Mouse (Mus musculus): ENCODE data around the gene Adh7. TPM values are rescaled to one million over a fixed set of nuclear protein-coding genes. Genes with fewer than 3 reads are reported as not detected.
A peak's percentile ranks its signal among the peaks of the same experiment; 100 is the strongest.

Adh7 gene
- polyA plus RNA-seq, 1 experiment from 2014 or later, result 0.50 TPM

GRCm38 (mm10) chr3:138225331-138225730, 7.8 kb downstream of the Adh7 start:
- WGBS, result 78% methylated on average over 7 of the region's 7 CpGs
- H3K4me2 ChIP-seq, result no peak overlapping the region
- H3K4me1 ChIP-seq, result no peaks in the 10 kb centered on the region; the same call in 1 of the 2 replicates
- no peak overlapping the region for H3K9ac ChIP-seq
- no peak overlapping the region; the same call in 1 of the 2 replicates for H3K27ac ChIP-seq
- no peak overlapping the region for H3K4me3 ChIP-seq
- no peak for ATAC-seq (ENCODE audit: borderline replicate concordance, extremely low read depth, low FRiP score, low TSS enrichment)
- H3K27me3 ChIP-seq, result no peaks in the 10 kb centered on the region
- H3K36me3 ChIP-seq, result no peaks in the 10 kb centered on the region
- no peaks in the 10 kb centered on the region for H3K9me3 ChIP-seq

- H3K27ac ChIP-seq, result no peak overlapping the region
- no peaks in the 10 kb centered on the region for H3K36me3 ChIP-seq
- no peak overlapping the region for H3K4me3 ChIP-seq
- no peaks in the 10 kb centered on the region for H3K27me3 ChIP-seq
- 0 out of 2 replicates have a peak, but pooled peaks have one; percentile 33 for ATAC-seq (ENCODE audit: borderline replicate concordance, extremely low read depth, low FRiP score, low TSS enrichment)
- H3K4me1 ChIP-seq, result no peaks in the 10 kb centered on the region; the same call in 1 of the 2 replicates
- 34% methylated on average over 7 of the region's 7 CpGs for WGBS
- no peak overlapping the region for H3K9ac ChIP-seq
- H3K4me2 ChIP-seq, result no peak overlapping the region
- H3K9me3 ChIP-seq, result no peaks in the 10 kb centered on the region
Measured at GRCm38 (mm10) chr3:138225853-138226252, 8.3 kb downstream of the Adh7 start.

- 91% methylated on average over 6 of the region's 6 CpGs for WGBS
- Histone ChIP-seq H3K4me3 (no peak overlapping the region), H3K27ac (no peak overlapping the region), H3K9ac (no peak overlapping the region), H3K27me3 (no peaks in the 10 kb centered on the region), H3K36me3 (no peaks in the 10 kb centered on the region), H3K9me3 (no peaks in the 10 kb centered on the region), H3K4me1 (no peaks in the 10 kb centered on the region; the same call in 1 of the 2 replicates), H3K4me2 (no peak overlapping the region)
- ATAC-seq (ENCODE audit: borderline replicate concordance, extremely low read depth, low FRiP score, low TSS enrichment), result no peak
Measured at GRCm38 (mm10) chr3:138226476-138226875, 8.9 kb downstream of the Adh7 start.

GRCm38 (mm10) chr3:138227082-138227481, 9.5 kb downstream of the Adh7 start:
- no peak for ATAC-seq (ENCODE audit: borderline replicate concordance, extremely low read depth, low FRiP score, low TSS enrichment)
- no peak overlapping the region for H3K4me2 ChIP-seq
- H3K36me3 ChIP-seq, result no peaks in the 10 kb centered on the region
- WGBS, result 87% methylated on average over 2 of the region's 2 CpGs
- H3K27ac ChIP-seq, result no peak overlapping the region
- H3K9ac ChIP-seq, result no peak overlapping the region
- H3K4me3 ChIP-seq, result no peak overlapping the region
- no peaks in the 10 kb centered on the region; the same call in 1 of the 2 replicates for H3K4me1 ChIP-seq
- no peaks in the 10 kb centered on the region for H3K27me3 ChIP-seq
- no peaks in the 10 kb centered on the region for H3K9me3 ChIP-seq

GRCm38 (mm10) chr3:138227782-138228181, 10.2 kb downstream of the Adh7 start:
- Histone ChIP-seq H3K36me3 (no peaks in the 10 kb centered on the region), H3K9me3 (no peaks in the 10 kb centered on the region), H3K27ac (no peak overlapping the region), H3K9ac (no peak overlapping the region), H3K4me3 (no peak overlapping the region), H3K4me1 (no peaks in the 10 kb centered on the region; the same call in 1 of the 2 replicates), H3K4me2 (no peak overlapping the region), H3K27me3 (no peaks in the 10 kb centered on the region)
- no peak for ATAC-seq (ENCODE audit: borderline replicate concordance, extremely low read depth, low FRiP score, low TSS enrichment)
- WGBS, result 91% methylated on average over 8 of the region's 8 CpGs

GRCm38 (mm10) chr3:138229448-138229847, 11.9 kb downstream of the Adh7 start:
- H3K4me1 ChIP-seq, result no peaks in the 10 kb centered on the region; the same call in 1 of the 2 replicates
- H3K4me2 ChIP-seq, result no peak overlapping the region
- ATAC-seq (ENCODE audit: borderline replicate concordance, extremely low read depth, low FRiP score, low TSS enrichment), result no peak
- no peak overlapping the region for H3K27ac ChIP-seq
- H3K9ac ChIP-seq, result no peak overlapping the region
- 74% methylated on average over 1 of the region's 1 CpGs for WGBS
- no peaks in the 10 kb centered on the region for H3K9me3 ChIP-seq
- no peak overlapping the region for H3K4me3 ChIP-seq
- no peaks in the 10 kb centered on the region for H3K36me3 ChIP-seq
- H3K27me3 ChIP-seq, result no peaks in the 10 kb centered on the region

- WGBS, result 86% methylated on average over 3 of the region's 3 CpGs
- no peak for ATAC-seq (ENCODE audit: borderline replicate concordance, extremely low read depth, low FRiP score, low TSS enrichment)
- Histone ChIP-seq H3K36me3 (no peaks in the 10 kb centered on the region), H3K4me2 (no peak overlapping the region), H3K4me1 (no peaks in the 10 kb centered on the region; the same call in 1 of the 2 replicates), H3K9me3 (no peaks in the 10 kb centered on the region), H3K4me3 (no peak overlapping the region), H3K27me3 (no peaks in the 10 kb centered on the region), H3K9ac (no peak overlapping the region), H3K27ac (no peak overlapping the region)
Measured at GRCm38 (mm10) chr3:138230266-138230665, 12.7 kb downstream of the Adh7 start.

- H3K4me3 ChIP-seq, result no peak overlapping the region
- no peak overlapping the region for H3K9ac ChIP-seq
- peaks cover 5% of the 10 kb centered on the region; the same call in 1 of the 2 replicates for H3K4me1 ChIP-seq
- H3K27me3 ChIP-seq, result no peaks in the 10 kb centered on the region
- H3K27ac ChIP-seq, result no peak overlapping the region
- no peak overlapping the region for H3K4me2 ChIP-seq
- no peak for ATAC-seq (ENCODE audit: borderline replicate concordance, extremely low read depth, low FRiP score, low TSS enrichment)
- WGBS, result 85% methylated on average over 2 of the region's 2 CpGs
- H3K36me3 ChIP-seq, result no peaks in the 10 kb centered on the region
- H3K9me3 ChIP-seq, result no peaks in the 10 kb centered on the region
Measured at GRCm38 (mm10) chr3:138231531-138231930, 14.0 kb downstream of the Adh7 start.

GRCm38 (mm10) chr3:138236546-138237163, 19.1 kb downstream of the Adh7 start:
- ATAC-seq (ENCODE audit: borderline replicate concordance, extremely low read depth, low FRiP score, low TSS enrichment), result no peak; the same call in 1 of the 2 replicates
- no peak overlapping the region for H3K9ac ChIP-seq
- H3K4me2 ChIP-seq, result no peak overlapping the region
- H3K27me3 ChIP-seq, result no peaks in the 10 kb centered on the region
- 40% methylated on average over 11 of the region's 11 CpGs for WGBS
- H3K4me3 ChIP-seq, result no peak overlapping the region
- H3K4me1 ChIP-seq, result peaks cover 11% of the 10 kb centered on the region
- no peaks in the 10 kb centered on the region for H3K36me3 ChIP-seq
- H3K9me3 ChIP-seq, result no peaks in the 10 kb centered on the region
- peak overlapping the region; percentile 37; the same call in 1 of the 2 replicates for H3K27ac ChIP-seq

- H3K4me1 ChIP-seq, result peaks cover 11% of the 10 kb centered on the region
- no peaks in the 10 kb centered on the region for H3K27me3 ChIP-seq
- no peaks in the 10 kb centered on the region for H3K9me3 ChIP-seq
- 88% methylated on average over 10 of the region's 10 CpGs for WGBS
- H3K36me3 ChIP-seq, result no peaks in the 10 kb centered on the region
- H3K4me3 ChIP-seq, result no peak overlapping the region
- no peak for ATAC-seq (ENCODE audit: borderline replicate concordance, extremely low read depth, low FRiP score, low TSS enrichment)
- no peak overlapping the region for H3K4me2 ChIP-seq
- no peak overlapping the region for H3K9ac ChIP-seq
- H3K27ac ChIP-seq, result no peak overlapping the region
Measured at GRCm38 (mm10) chr3:138238046-138238445, 20.5 kb downstream of the Adh7 start.

- 85% methylated on average over 6 of the region's 6 CpGs for WGBS
- Histone ChIP-seq H3K9ac (no peak overlapping the region), H3K4me3 (no peak overlapping the region), H3K4me2 (no peak overlapping the region), H3K36me3 (no peaks in the 10 kb centered on the region), H3K27me3 (no peaks in the 10 kb centered on the region), H3K27ac (no peak overlapping the region), H3K4me1 (peaks cover 11% of the 10 kb centered on the region), H3K9me3 (no peaks in the 10 kb centered on the region)
- ATAC-seq (ENCODE audit: borderline replicate concordance, extremely low read depth, low FRiP score, low TSS enrichment), result no peak
Measured at GRCm38 (mm10) chr3:138239461-138239860, 21.9 kb downstream of the Adh7 start.

- no peaks in the 10 kb centered on the region for H3K36me3 ChIP-seq
- H3K4me1 ChIP-seq, result peaks cover 11% of the 10 kb centered on the region
- no peak for ATAC-seq (ENCODE audit: borderline replicate concordance, extremely low read depth, low FRiP score, low TSS enrichment)
- H3K9ac ChIP-seq, result no peak overlapping the region
- H3K27me3 ChIP-seq, result no peaks in the 10 kb centered on the region
- no peak overlapping the region for H3K27ac ChIP-seq
- H3K4me2 ChIP-seq, result no peak overlapping the region
- no peak overlapping the region for H3K4me3 ChIP-seq
- 69% methylated on average over 3 of the region's 3 CpGs for WGBS
- H3K9me3 ChIP-seq, result no peaks in the 10 kb centered on the region
Measured at GRCm38 (mm10) chr3:138240411-138240810, 22.9 kb downstream of the Adh7 start.

Measured in lung, embryonic 15.5 days (tissue).